Mouse (Mus musculus) liver, postnatal 0 days (tissue): ENCODE results near the gene Speg.

Source experiments
- CTCF ChIP-seq: sonication (generic); IDR thresholded peaks from 2 replicates; pipeline ENCODE4 v1.5.1; 2016; ENCODE audit warnings: antibody characterized with exemption, low read depth
- EP300 ChIP-seq: IDR thresholded peaks from 2 replicates; pipeline ENCODE4 v1.6.1; 2016; ENCODE audit warnings: antibody characterized with exemption, low read depth, mild to moderate bottlenecking

DNA sequence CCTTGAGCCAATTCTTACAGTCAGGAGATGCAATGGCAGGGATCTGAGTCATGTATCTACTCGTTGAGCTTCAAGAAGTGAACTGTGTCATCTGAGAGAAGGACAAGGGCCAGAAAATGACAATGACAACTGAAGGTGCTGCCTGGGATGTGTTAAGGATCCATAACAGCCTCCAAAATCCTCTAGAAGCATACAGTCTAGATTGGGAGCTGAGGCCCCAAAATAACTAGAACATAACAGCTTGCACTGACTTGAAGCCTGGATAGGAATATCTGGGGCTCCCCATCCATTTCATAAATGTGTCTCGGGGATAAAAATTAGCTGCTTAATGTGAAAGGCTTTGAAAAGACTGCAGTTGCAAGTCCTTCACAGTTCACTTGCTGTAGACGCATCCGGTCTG lies 17.1 kb upstream of the Speg start:
- TF ChIP-seq CTCF, result no peak
- no peak for TF ChIP-seq EP300
